Mouse (Mus musculus) lung, postnatal 0 days (tissue): ENCODE results near the gene Tomm20l. TPM values are rescaled to one million over a fixed set of nuclear protein-coding genes. Genes with fewer than 3 reads are reported as not detected.

Experiments
- ATAC-seq: fragments of 200-750 bp; cut with Nextera tagmentation; 2 replicates; pipeline ENCODE4 v1.8.0; 2017; ENCODE audit warnings: moderate library complexity
- DNase-seq: peaks from one replicate; pipeline ENCODE4 v3.0.0-alpha.2; 2016; ENCODE audit warnings: low spot score
- H3K27ac ChIP-seq: fragments of 300-500 bp; sonication (generic); 2 replicates; pipeline ENCODE4 v1.5.1; 2014; ENCODE audit warnings: antibody characterized with exemption, mild to moderate bottlenecking, low read length, mixed read lengths
- H3K27me3 ChIP-seq: fragments of 300-500 bp; sonication (generic); replicated peaks from 2 replicates; pipeline ENCODE4 v1.6.1; 2014; ENCODE audit warnings: low read length, mixed read lengths; ENCODE audit not compliant: insufficient read depth
- H3K36me3 ChIP-seq: fragments of 300-500 bp; sonication (generic); 2 replicates; pipeline ENCODE4 v1.6.1; 2014; ENCODE audit warnings: low read length, mixed read lengths; ENCODE audit not compliant: insufficient read depth
- H3K4me1 ChIP-seq: fragments of 300-500 bp; sonication (generic); 2 replicates; pipeline ENCODE4 v1.6.1; 2014; ENCODE audit warnings: antibody characterized with exemption, low read depth, low read length, mixed read lengths; ENCODE audit not compliant: insufficient read depth
- H3K4me2 ChIP-seq: fragments of 300-500 bp; sonication (generic); replicated peaks from 2 replicates; pipeline ENCODE4 v1.6.1; 2014; ENCODE audit warnings: low read depth, mild to moderate bottlenecking, low read length, moderate library complexity, mixed read lengths
- H3K4me3 ChIP-seq: fragments of 300-500 bp; sonication (generic); 2 replicates; pipeline ENCODE4 v1.5.1; 2014; ENCODE audit warnings: low read depth, low read length
- H3K9ac ChIP-seq: fragments of 300-500 bp; sonication (generic); replicated peaks from 2 replicates; pipeline ENCODE4 v1.6.1; 2014; ENCODE audit warnings: low read depth, mild to moderate bottlenecking
- H3K9me3 ChIP-seq: fragments of 300-500 bp; sonication (generic); 2 replicates; pipeline ENCODE4 v1.6.1; 2016; ENCODE audit warnings: low read length, mixed read lengths
- CTCF ChIP-seq: IDR thresholded peaks from 2 replicates; pipeline ENCODE4 v1.5.1; 2016; ENCODE audit warnings: antibody characterized with exemption, mild to moderate bottlenecking
- EP300 ChIP-seq: IDR thresholded peaks from 2 replicates; pipeline ENCODE4 v1.6.1; 2016; ENCODE audit warnings: antibody characterized with exemption, mild to moderate bottlenecking, control low read depth
- WGBS: fragments of 180-500 bp; shearing (Covaris S2); extraction: QIAGEN DNeasy Blood & Tissue Kit; methylation state at CpG from one replicate; pipeline ENCODE4 v1.1.7; 2014; 5-methylcytosine and 5-hydroxymethylcytosine counted together
- polyA plus RNA-seq: library from polyadenylated mRNA; unstranded; fragments of >200 nt; fragmentation: Nextera tagmentation; extraction: Ambion mirVana; gene quantifications from 2 replicates; pipeline ENCODE4 v1.2.1, GENCODE M21; 2015

The Tomm20l gene
- polyA plus RNA-seq, 1 experiment from 2014 or later = 1.0 TPM

DNA sequence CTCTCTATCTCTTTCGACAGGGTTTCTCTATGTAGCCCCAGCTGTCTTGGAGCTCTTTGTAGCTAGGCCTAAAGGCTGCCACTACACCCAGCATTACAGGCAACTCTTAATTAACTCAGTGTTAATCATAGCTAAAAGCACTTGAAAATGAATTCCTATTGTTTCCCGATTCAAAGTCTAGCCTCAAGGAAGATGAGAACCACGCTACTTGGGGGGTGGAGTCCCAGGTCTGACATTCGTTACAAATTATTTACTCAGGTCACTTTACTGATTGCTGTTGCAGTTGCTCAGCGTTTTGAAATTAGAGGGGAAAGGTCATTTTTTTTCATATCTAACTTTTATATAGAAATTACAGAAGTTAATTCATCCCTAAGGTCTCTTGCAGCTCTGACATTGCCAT is 24.4 kb downstream of the Tomm20l start:
- WGBS = 15% methylated on average over 5 of the region's 5 CpGs
- H3K27me3 ChIP-seq = no peaks in the 10 kb centered on the region
- ATAC-seq = no peak
- H3K9ac ChIP-seq = peak overlapping the region; percentile 89; the same call in 1 of the 2 replicates
- H3K9me3 ChIP-seq = no peaks in the 10 kb centered on the region
- TF ChIP-seq EP300 (no peak), CTCF (no peak)
- peak overlapping the region; percentile 80; the same call in 1 of the 2 replicates for H3K4me3 ChIP-seq
- H3K27ac ChIP-seq = no peak overlapping the region
- peak overlapping the region; percentile 97 for H3K4me2 ChIP-seq
- H3K4me1 ChIP-seq = peaks cover 3% of the 10 kb centered on the region; the same call in 1 of the 2 replicates
- H3K36me3 ChIP-seq = no peaks in the 10 kb centered on the region; the same call in 1 of the 2 replicates
- no peak for DNase-seq

DNA sequence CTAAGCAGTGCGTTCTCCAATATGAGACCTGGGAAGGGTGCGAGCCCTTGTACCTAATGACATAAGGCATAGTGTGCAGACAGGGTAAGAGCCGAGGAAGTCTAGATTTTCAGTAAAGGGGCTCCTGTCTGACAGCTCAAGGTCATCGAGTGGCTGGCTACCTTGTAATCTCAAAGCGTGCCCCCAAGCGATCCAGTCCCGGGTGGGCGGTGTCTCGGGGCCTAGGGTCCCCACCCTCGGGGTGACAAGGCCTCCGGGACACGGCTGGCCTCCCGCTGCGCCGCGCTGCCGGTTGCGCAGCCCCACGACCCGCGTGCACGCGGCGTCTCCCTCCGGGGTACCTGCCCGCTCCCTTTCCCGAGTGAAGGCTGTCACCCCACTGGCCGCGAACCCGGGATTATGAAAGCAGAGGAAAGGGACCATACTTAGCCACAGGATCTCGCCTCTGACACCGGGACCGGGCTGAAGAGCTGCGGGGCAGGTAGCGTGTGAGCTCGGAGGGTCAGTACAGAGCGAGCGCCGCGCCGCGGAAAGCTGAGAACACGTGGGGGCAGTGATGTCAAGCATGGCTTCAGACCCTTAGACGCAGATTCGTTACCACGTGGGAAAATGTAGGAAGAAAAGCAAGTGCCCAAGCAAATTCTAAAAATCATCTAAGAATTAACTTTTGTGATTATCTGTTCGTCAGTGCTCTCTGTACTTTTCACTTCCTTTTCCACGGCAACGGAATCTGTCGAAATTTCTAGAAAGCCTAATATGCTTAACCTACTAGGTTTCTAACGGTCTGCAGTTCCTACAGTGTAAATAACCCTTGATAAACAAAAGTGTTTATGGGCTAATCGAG is 25.1 kb downstream of the Tomm20l start, which contains the start of the genes Timm9 and 2700049A03Rik:
TSS of gene Timm9 (minus strand) at position 555 of the 844 bp plus-strand sequence.
TSS of gene 2700049A03Rik (plus strand) at position 719 of the 844 bp plus-strand sequence.
- peak; percentile 4; the same call in 1 of the 2 replicates for TF ChIP-seq CTCF
- no peak; the same call in 1 of the 2 replicates for TF ChIP-seq EP300
- Histone ChIP-seq H3K4me3 (peak within 1 kb of the TSS; percentile 80), H3K36me3 (peaks cover 2% of the 10 kb centered on the region; the same call in 1 of the 2 replicates), H3K9me3 (no peaks in the 10 kb centered on the region), H3K4me1 (peaks cover 3% of the 10 kb centered on the region; the same call in 1 of the 2 replicates), H3K27ac (peak within 1 kb of the TSS; percentile 76), H3K9ac (peak within 1 kb of the TSS; percentile 89), H3K27me3 (no peaks in the 10 kb centered on the region), H3K4me2 (peak within 1 kb of the TSS; percentile 97)
- ATAC-seq = peak; percentile 93
- WGBS = under 1% methylated on average over 46 of the region's 52 CpGs
- peak; percentile 89 for DNase-seq

- Histone ChIP-seq H3K27ac (peak overlapping the region; percentile 76), H3K9me3 (no peaks in the 10 kb centered on the region), H3K9ac (peak overlapping the region; percentile 89), H3K27me3 (no peaks in the 10 kb centered on the region), H3K4me3 (peak overlapping the region; percentile 80), H3K36me3 (peaks cover 5% of the 10 kb centered on the region; the same call in 1 of the 2 replicates), H3K4me2 (peak overlapping the region; percentile 97), H3K4me1 (peaks cover 3% of the 10 kb centered on the region; the same call in 1 of the 2 replicates)
- under 1% methylated on average over 30 of the region's 30 CpGs for WGBS
- ATAC-seq (peak; percentile 86), DNase-seq (peak; percentile 91)
- TF ChIP-seq EP300 = peak; percentile 58; the same call in 1 of the 2 replicates
- TF ChIP-seq CTCF = no peak
Observed at GRCm38 (mm10) chr12:71136974-71137491, 25.8 kb downstream of the Tomm20l start.

- 2% methylated on average over 11 of the region's 11 CpGs for WGBS
- Histone ChIP-seq H3K36me3 (peaks cover 5% of the 10 kb centered on the region; the same call in 1 of the 2 replicates), H3K9me3 (no peaks in the 10 kb centered on the region), H3K4me1 (peaks cover 3% of the 10 kb centered on the region; the same call in 1 of the 2 replicates), H3K27me3 (no peaks in the 10 kb centered on the region), H3K4me3 (peak overlapping the region; percentile 80), H3K27ac (no peak overlapping the region), H3K9ac (peak overlapping the region; percentile 89), H3K4me2 (peak overlapping the region; percentile 97)
- ATAC-seq (no peak), DNase-seq (peak; percentile 8)
- no peak for TF ChIP-seq EP300
- TF ChIP-seq CTCF = no peak
Observed at GRCm38 (mm10) chr12:71137686-71138085, 26.5 kb downstream of the Tomm20l start.

DNA sequence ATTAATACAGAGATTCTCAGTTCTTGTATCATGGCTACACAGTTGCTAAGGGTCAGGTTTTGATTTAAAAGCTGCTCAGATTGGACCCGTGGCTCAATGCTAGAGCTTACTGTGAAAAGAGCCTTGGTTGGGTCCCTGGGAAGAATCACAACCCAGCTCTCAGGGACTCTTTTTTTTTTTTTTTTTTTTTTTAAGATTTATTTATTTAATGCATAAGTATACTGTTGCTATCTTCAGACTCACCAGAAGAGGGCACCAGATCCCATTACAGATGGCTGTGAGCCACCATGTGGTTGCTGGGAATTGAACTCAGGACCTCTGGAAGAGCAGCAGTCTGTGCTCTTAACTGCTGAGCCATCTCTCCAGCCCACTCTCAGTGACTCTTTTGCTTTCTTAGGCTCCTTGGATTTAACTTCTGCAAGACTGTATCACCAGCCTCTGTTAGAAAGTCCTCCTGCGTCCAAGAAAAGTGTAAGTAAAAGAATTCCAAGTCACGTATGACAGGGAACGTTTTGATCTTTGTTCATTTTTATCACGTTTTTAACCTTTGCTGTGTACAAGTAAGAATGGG is 28.1 kb downstream of the Tomm20l start:
- ATAC-seq = no peak
- Histone ChIP-seq H3K4me2 (no peak overlapping the region), H3K4me3 (no peak overlapping the region), H3K4me1 (peaks cover 3% of the 10 kb centered on the region; the same call in 1 of the 2 replicates), H3K9ac (no peak overlapping the region), H3K27me3 (no peaks in the 10 kb centered on the region), H3K9me3 (no peaks in the 10 kb centered on the region), H3K36me3 (peaks cover 5% of the 10 kb centered on the region; the same call in 1 of the 2 replicates), H3K27ac (no peak overlapping the region)
- TF ChIP-seq EP300 (no peak), CTCF (peak; percentile 40)
- WGBS = 78% methylated on average over 5 of the region's 5 CpGs
- DNase-seq = no peak

DNA sequence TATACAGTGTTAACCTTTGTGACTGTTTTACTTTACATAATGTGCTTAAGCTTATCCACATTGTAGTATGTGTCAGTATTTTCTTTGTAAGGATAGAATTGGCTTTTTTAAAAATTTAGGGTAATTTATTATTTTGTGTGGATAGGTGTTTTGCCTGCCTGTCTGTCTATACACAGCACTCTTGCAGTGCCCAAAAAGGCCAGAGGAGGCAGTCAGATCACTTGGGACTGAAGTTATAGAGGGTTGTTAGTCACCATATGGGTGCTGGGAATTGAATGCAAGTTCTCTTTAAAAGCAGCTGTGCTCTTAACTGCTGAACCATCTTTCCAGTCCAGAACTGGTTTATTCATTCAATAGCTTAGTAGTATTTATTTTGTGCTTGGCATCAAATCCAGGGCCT is 30.0 kb downstream of the Tomm20l start:
- peak; percentile 17; the same call in 1 of the 2 replicates for TF ChIP-seq CTCF
- no peak for TF ChIP-seq EP300
- no peaks in the 10 kb centered on the region for H3K27me3 ChIP-seq
- H3K4me3 ChIP-seq = no peak overlapping the region

More for the DNA sequence above, 30.0 kb downstream of the Tomm20l start:
- Histone ChIP-seq H3K4me2 (no peak overlapping the region), H3K27ac (no peak overlapping the region), H3K4me1 (peaks cover 3% of the 10 kb centered on the region; the same call in 1 of the 2 replicates), H3K9me3 (no peaks in the 10 kb centered on the region), H3K9ac (no peak overlapping the region), H3K36me3 (peaks cover 5% of the 10 kb centered on the region; the same call in 1 of the 2 replicates)
- ATAC-seq (no peak), DNase-seq (no peak)
